Mouse (Mus musculus): ENCODE measurements around the gene Hormad1.
A peak's percentile ranks its signal among the peaks of the same experiment; 100 is the strongest.
"Not testable (repeated sequence)": the region's sequence is repeated elsewhere in the genome, so short reads cannot be mapped to it uniquely, and the experiment has no call there.

Gene Hormad1

DNA sequence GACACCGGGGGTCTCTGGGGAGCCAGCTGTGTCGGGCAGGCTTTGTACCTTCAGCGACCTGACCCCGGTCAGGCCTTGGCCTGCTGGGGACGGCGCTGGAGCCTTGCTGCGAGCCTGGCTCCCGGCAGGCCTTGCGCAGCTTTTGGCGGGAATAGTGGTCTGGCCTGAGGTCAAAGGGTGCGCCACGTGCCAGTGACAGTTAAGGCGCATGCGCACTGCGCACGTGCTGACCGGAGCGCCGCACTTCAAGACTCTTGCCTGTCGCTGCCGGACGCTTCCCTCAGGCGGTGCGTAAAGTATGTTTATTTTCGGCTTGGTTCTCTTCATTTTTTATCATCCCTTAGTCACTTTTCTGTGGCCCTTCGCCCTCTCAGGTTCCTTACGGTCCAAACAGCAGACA, at the start of gene Hormad1:
TSS of gene Hormad1 (plus strand) at position 241 of the 400 bp plus-strand sequence.
- no peak for DNase-seq

DNA sequence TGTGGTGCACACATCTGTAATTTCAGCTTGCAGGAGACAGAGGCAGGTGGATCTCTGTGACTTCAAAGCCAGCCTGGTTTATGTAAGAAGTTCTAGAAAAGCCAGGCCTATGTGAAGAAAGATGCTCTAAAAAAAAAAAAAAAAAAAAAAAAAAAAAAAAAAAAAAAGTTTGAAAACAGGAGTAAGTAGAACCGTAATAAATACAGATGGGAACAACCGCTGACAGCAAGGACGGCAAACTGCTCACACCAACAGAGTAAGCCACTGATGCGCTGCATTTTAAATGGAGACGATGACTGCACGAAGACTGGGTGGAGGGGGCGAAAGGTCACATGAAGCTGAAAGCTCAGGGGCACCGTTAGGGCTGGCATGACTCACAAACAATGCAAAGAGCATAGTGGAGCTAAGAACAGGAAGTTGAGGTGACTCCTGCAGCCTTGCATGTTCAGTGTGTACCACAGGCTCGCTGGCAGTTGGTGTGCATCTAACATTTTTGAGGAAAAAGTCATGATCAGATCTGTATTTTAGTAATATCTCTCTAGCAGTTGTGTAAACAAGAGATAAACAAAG, 47.8 kb upstream of the Hormad1 start:
- no peak for DNase-seq

DNA sequence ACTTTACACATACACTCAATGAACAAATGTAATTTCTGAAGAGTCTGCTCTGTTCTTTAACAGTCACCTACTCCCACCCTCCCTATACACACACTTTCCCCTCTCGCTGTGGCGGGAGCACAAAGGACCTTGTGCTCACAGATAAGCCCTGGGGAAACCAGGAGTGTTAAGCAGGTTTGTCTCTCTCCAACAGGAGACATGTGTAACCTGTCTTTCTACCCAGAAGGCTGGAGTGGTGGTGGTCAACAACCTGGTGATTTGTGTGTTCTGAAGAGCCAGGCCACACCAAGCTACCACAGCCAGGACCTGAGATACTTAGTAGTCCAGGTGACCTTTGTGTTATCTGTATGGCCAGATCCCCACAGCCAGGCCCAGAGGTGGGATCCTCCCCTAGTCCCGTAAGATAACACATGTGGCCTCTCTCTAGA, 42.8 kb upstream of the Hormad1 start:
- DNase-seq: no peak

DNA sequence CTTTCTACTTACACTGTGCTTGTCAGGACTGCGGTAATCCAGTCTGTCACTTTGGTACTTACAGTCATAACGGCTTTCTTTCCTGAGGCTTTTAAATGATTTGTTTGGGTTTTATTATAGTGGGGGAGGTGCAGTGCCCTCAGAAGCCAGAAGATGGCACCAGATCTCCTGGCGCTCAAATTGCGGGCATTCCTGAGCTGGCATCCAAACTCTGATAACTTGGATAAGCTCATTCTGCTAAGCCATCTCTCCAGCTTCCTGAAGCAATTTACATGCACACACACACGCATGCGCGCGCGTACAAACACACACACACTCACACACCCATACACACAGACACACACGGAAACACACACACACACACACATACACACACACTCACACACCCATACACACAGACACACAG, 42.0 kb upstream of the Hormad1 start:
- DNase-seq: peak; percentile 68

DNA sequence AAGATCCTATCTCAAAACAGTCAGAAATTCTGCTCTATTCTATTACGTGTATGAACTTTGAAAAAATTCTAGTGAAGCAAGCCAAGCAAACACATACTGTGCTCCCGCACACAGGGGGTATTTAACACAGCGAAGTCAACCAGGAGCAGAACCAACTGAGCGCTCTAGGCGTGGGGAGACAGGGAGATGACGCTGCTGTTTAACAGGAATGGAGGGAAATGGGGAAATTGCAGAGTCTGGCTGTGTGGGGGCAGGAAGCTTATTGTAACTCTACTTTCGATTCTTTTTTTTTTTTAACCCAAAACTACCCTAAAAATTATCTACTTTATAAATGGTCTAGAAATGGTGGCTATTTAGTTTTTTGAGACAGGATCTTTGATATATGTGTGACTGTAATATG, 40.6 kb upstream of the Hormad1 start:
- DNase-seq: no peak

DNA sequence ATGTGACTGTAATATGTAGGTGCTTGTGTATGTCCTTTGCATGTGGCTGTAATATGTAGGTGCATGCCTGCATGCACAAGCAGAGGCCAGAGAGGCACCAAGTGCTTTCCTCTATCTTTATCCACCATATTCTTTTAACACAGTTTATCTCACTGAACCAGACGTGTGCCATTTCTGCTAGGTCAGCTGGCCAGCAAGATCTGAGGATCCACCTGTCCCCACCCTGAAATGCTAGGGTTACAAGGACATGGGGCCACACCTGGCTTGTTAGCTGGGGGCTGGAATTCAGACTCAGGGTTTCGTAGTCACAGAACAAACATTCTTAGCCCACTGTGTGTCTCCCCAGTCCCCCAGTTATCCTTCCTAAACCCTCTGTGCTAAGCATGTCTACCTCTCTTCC, 40.2 kb upstream of the Hormad1 start:
- no peak for DNase-seq

DNA sequence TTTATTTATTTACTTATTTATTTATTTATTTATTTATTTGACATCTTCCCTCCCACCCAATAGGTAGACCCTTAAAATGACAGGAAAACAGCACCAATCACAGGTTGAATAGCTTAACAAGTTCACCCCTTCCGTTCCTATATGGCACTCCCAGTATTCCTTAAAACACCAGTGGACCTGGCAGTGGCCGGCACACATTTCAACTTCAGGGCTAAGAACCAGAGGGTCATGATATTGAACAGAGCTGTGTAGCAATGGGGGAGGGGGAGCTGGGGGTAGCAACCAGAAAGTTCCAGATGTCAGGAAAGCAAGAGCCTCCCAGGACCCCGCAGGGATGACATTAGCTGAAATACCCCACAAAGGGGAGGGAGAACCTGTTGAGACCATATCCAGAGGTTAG, 39.4 kb upstream of the Hormad1 start:
- no peak for DNase-seq

DNA sequence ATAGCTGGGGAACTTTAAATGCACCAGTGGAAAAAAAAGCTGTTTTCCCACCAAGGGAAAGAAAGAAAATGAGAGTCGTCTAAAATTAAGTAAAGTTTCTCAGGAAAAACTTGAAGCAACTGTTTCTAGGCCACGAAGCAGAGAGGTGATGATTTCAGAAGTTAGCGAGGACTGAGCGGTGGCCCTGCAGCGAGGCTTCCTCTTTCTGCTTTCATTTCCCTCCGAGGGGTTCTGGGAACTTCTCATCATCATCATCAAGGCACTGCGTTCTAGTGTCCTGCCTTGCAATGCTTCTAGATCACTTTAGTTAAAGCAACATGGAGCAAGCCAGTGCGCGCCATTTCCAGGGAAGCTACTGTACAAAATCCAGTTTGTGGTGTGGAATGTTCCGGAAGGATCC, 38.3 kb upstream of the Hormad1 start:
- no peak for DNase-seq

DNA sequence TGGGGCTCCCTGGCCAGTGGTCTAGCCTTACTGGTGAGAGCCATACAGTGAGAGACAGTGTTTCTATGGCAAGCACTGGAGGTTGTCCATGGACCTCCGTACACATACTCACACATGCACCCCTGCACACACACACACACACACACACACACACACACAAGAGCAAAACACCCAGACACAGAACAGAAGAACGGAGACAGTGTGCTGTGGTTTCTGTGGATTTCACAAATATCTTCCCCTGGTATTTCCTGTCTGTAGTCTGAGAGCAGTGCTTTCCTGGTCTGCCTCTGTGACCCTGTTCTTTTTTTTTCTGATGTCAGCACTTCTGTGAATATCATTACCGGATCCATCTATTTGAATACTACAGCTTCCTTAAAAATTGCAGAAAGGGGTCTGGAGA, 35.8 kb upstream of the Hormad1 start:
- DNase-seq: no peak

DNA sequence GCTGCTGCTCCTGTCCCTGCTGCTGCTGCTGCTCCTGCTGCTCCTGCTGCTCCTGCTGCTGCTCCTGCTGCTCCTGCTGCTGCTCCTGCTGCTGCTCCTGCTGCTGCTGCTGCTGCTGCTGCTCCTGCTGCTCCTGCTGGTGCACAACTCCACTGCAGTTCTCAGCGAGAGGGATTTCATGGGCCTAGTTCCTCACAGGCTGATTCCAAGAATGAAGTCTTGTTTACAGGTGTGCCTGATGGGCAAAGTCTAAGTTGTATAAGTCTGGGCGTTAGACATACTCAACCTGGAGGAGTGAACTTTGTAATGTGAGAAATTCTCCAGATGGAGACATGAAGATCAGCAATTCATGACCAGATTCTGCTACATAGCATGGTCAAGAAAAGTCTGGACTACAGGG, 34.8 kb upstream of the Hormad1 start:
- DNase-seq: no peak

DNA sequence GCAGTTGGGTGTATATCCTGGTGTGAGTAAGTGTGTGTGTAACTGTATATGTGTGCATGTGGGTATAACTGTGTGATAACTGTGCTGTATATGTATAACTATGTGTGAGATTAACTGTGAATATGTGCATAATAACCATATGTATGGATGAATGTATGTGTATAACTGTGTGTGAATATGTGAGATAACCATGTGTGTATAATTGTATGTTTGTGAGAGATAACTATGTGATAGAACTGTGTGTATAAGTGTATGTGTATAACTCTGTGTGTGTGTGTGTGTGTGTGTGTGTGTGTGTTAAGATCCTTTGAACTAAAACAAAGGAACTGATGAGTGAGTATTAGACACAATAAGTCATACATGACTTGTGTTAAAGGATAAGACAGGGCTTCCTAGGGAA, 33.4 kb upstream of the Hormad1 start:
- no peak for DNase-seq

DNA sequence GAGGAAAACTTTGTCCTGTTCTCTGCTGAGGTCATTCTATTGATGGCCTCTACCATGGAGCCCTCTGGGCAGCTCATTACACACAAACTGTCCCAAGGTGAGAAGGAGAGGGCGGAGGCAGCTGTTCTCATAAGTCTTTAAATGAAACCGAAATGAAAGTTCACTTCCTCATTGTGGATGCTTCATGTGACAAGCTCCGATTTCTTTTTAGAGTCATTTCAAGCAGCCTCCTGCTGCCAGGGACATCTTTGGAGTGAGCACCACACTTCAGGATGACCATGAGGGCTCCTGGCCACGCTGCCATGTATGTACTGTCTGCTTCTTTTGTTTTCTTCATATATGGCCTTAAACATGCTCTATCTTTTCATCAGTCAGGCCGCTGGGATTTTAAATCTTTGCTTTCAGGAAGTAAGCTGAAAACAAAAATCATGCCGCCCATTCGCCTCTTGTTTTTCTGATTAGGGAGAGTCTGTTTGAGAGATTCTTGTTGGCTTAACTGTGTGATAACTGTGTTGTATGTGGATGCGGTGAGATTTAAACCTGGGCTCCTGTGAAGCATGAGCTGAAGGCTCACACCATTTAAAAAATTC, 32.8 kb upstream of the Hormad1 start, which contains the start of gene Ctss:
TSS of gene Ctss (plus strand) at position 165 of the 590 bp plus-strand sequence.
- DNase-seq: no peak

DNA sequence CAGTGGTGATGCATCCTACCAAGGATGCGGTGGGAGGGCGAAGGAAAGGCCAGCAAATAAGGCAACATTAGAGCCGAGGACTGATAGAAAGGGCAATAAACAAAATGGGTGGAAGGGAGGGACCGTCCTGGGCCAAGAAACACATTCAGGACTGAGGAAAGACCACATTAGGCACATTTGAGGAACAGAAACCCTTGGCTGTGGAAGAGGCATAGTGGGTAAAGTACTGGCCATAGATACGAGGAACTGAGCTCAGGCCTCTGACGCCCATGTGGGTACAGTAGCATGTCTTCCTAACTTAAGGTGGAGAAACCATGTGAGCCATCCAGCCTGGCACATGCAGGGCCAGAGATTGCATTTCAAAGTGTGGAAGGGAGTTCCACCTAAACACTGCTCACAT, 29.7 kb upstream of the Hormad1 start:
- no peak for DNase-seq

DNA sequence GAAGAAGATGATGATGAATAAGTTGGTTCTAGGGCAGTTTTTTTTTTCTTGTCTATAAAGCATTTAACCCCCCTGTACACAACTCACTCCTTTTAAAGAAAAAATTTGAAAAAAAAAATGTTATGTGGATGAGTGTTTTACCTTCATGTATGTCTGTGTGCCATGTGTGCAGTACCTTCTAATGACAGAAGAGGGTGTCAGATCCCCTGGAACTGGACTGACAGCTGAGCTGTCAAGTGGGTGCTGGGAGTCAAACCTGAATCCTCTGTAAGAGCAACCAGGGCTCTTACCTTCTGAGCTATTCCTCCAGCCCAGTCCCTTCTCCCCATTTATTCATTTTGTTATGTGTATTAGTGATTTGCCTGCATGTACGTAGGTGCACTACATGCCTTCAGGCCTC, 28.5 kb upstream of the Hormad1 start:
- no peak for DNase-seq

DNA sequence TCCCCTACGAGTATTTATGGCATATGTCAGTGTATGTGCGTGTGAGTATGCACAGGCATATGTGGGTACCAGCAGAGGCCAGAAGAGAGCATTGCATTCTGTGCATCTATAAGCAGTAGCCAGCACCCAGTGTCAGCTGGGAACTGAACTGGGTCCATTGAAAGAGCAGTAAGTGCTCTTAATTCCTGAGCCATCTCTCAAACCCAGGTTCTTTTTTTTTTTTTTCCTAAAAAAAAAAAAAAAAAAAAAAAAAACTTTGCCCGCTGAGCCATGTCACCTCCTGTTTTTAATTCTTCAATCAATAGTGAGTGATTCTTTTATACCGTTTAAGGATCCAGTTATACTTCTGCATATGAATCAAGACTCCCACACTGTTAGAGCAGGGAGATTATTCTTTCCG, 26.1 kb upstream of the Hormad1 start:
- no peak for DNase-seq

DNA sequence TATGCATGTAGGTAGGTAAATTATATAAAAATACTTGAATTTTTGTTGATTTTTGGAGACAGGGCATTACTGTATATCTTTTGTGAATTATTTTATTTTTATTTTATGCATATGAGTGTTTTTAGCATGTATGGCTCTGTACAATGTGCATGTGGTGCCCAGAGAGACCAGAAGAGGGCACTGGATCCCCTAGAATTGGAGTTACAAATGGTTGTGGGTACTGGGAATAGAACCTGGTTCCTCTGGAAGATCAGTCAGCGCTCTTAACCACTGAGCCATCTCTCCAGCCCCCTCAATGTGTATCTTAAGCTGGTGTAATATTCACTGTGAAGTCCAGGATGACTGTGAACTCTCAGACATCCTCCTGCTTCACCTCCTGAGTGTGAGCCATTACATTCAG, 24.6 kb upstream of the Hormad1 start:
- no peak for DNase-seq

DNA sequence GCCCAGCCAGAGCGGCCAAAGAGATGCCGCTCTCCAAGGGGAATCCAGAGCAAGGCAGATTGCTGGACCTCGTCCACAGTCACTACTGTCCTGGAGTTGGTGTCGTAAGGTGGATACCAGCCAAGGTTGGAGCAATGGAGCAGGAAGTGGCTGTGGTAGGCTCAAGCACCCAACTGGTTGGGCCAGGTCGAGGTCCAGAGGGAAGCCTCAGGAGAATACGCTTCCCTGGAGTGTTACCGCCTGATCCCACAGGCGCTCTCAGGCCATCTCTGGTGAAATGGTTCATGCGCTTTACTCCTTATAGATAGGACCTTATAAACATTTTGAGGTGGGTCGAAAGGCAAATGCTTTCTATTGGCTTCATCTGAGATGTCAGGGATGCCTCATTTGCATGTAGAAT, 20.5 kb upstream of the Hormad1 start:
- no peak for DNase-seq

DNA sequence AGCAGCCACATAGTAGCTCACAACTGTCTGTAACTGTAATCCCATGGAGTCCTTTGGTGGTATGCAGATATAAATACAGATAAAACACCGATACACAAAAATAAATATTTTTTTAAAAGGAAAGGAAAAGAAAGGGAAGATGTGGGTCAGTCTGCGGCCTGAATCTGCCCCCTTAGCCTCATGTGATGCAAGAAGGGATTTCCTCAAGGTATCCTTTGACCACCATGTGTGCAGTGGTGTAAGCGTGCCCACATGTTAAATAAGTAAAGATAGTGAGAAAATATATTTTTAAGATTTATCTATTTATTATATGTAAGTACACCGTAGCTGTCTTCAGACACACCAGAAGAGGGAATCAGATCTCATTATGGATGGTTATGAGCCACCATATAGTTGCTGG, 19.6 kb upstream of the Hormad1 start:
- no peak for DNase-seq

DNA sequence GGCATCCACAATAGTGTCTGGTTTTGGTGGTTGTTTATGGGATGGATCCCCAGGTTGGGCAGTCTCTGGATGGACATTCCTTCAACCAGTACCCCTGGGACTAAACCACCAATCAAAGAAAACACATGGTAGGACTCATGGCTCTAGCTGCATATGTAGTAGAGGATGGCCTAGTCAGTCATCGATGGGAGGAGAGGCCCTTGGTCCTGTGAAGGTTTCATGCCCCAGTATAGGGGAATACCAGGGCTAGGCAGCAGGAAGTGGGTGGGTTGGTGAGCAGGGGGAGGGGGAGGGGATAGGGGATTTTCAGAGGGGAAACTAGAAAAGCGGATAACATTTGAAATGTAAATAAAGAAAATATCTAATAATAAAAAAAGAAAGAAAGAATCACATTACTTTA, 18.3 kb upstream of the Hormad1 start:
- not testable (repeated sequence) for DNase-seq

DNA sequence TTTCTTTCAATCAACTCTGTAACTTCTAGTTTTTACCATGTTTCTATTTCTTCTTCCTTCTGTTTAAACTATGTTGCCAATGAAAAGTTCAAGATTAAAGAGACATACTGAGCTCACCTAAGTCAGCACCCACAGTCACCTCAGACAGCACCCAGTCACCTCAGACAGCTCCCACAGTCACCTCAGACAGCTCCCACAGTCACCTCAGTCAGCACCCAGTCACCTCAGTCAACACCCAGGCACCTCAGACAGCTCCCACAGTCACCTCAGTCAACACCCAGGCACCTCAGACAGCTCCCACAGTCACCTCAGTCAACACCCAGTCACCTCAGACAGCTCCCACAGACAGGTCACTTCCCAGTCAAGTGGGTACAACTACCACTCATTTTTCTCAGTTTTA, 17.3 kb upstream of the Hormad1 start:
- no peak for DNase-seq

DNA sequence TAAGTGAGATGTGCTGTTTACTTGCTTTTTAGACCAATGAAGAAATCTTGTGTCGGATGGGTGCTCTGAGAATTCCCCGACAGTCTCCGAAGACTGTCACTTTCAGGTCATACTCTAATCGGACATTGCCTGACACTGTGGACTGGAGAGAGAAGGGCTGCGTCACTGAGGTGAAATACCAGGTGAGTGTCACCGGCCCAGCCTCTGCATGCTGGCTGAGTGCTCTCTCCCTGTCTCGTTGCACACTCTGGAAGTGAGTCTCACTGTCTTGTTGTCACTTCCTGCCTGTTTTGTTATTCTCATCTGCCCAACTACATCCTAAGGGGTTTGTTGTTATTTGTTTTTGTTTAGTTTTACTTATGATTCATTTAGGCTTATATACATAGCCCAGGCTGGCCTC, 16.5 kb upstream of the Hormad1 start:
- no peak for DNase-seq

DNA sequence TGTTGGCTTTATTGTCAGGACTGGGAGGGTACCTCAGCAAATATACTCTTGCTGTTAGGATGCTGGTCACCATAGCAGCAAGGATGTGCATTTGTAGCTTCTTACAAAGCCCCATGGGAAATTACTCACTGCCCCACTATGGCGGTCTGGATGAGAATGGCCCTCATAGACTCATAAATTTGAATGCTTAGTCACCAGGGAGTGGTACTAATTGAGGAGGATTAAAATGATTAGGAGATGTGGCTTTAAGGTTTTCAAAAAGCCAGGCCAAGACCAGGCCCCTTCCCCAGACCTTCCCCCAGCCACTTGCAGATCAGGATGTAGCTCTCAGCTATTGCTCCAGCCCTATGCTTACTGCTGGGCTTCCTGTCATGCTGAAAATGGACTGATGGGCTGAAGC, 9.3 kb upstream of the Hormad1 start:
- DNase-seq: no peak

DNA sequence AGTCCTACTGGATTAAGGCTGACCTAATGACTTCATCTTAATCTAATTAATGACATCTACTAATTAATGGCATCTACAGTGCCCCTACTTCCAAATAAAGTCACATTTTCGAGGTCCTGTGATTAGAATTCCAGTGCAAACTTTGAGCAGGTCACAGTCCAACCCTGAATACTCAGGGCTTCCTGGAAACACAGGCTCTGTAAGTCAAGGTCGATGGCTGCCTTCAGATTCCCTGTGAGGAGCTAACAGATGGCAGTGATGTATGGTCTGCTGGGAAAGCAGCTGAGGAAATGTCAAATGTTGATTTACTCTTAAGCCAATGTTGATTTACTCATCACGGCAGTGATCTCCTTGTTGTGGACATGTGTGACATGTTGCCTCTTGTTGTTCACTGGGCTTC, 5.5 kb upstream of the Hormad1 start:
- DNase-seq: no peak

DNA sequence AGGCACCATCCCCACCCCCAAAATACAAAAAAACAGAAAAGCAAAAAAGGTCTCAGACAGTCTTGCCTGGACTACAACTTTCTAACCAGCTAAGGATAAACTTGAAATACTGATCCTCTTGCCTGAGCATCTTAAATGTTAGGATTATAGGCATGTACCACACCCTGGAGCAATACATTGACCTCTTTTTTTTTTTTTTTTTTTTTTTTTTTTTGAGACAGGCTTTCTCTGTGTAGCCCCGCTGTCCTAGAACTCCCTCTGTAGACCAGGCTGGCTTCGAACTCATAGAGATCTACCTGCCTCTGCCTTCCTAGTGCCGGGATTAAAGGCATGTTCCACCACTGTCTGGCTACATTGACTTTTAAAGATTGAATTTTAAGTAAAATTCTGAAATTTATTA, 1.3 kb downstream of the Hormad1 start:
- no peak for DNase-seq

DNA sequence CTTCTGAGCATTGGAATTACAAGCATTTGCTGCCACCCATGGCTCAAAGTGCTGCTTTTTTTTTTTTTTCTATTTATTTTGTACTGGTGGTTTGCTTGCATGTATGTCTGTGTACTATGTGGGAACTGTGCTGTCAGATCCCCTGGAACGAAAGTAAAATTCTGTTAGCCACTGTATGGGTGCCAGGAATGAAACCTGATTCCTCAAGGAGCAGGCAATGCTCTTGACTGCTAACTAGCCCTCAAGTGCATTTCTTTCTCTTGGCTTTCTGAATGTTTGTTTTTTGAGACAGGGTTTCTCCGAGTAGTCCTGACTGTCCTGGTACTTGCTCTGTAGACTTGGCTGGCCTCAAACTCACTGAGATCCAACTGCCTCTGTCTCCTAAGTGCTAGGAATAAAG, 2.3 kb downstream of the Hormad1 start:
- no peak for DNase-seq
